Mouse (Mus musculus) frontal cortex, adult 2 months (tissue): ENCODE results near the gene Taf1d. TPM values are rescaled to one million over a fixed set of nuclear protein-coding genes. Genes with fewer than 3 reads are reported as not detected.
"Not testable (repeated sequence)": the region's sequence is repeated elsewhere in the genome, so short reads cannot be mapped to it uniquely, and the experiment has no call there.

Experiments used
- DNase-seq, 2 experiments: peaks; one replicate each; pipeline ENCODE4 v3.0.0; 2022; ENCODE audit warnings: low spot score in 1 of 2; ENCODE audit errors: extremely low spot score in 1 of 2
- polyA plus RNA-seq: library from polyadenylated mRNA; depleted of rRNA; stranded (reverse); fragments of >200 nt; gene quantifications from 2 replicates; pipeline ENCODE4 v1.2.3, GENCODE M21; 2012

The Taf1d gene
- polyA plus RNA-seq, 1 experiment = 38.9 TPM

- DNase-seq = no peak
Observed at GRCm38 (mm10) chr9:15307257-15307656, 1.2 kb downstream of the Taf1d start.

DNA sequence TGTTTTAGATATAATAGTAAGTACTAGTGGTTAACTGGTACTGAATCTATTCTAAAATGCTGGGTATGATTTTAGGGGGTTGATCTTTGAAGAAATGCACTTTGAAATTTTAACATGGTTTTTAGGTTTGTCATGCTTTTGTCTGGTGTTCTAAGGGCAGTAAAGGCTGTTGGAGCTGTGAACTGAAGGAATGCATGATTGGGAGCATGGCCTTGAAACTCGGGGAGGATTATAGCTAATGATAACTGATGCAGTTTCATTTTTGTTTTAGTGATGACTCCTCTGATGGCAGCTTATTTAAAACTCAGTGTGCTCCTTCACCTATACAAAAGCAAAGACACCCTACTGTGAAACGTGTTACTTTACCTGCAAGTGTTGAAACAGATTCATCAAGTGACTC is 2.2 kb downstream of the Taf1d start:
- no peak for DNase-seq

DNA sequence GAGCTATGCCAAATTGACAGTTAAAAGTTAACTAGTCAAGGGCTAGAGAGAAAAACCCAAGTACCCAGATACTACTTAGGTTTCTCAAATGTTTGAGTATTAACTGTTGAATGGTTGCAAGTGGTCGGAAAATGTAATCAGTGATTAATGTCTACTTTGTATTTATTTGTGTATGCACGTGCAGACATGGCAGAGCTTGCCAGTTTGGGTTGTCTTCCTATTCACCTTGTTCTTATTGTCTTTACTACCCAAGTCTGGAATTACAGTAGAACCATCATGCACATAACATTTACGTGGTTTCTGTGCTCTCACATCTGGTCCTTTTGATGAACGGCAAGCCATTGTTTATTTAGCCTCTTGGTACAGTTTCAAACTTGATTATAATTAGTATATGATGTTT is 3.4 kb downstream of the Taf1d start:
- DNase-seq = no peak

- DNase-seq = no peak
Observed at GRCm38 (mm10) chr9:15310179-15310578, 4.2 kb downstream of the Taf1d start.

DNA sequence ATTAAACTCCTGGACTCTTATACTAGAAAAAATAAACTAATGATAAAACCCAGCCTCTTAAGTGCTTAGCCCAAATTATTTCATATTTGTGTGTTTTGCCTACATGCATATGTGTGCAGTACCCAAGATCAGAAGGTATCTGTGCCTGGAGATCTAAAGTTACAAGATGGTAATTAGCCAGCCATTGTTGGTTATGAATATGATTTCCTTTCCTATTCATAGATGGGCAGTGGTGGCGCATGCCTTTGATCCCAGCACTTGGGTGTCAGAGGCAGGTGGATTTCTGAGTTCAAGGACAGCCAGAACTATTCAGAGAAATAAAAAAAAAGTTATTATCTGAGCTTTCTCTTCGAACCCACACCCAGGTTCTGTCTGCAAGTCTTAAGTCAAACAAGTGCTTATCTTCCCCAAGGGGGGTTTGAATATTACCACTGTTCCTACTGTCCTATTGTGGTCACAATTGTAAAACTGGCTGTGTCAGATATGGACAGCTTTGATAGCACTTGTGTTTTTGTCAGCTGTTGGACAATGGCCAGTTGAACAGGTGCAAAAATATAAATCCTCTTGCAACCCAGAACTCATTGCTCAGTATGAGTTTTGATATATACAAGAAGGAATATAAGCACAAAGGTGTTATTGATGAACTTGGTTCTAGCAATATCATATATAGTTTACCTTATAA is 6.2 kb downstream of the Taf1d start:
- DNase-seq = no peak

GRCm38 (mm10) chr9:15313633-15314032 is 7.6 kb downstream of the Taf1d start:
- DNase-seq = no peak

GRCm38 (mm10) chr9:15314619-15315018 is 8.6 kb downstream of the Taf1d start:
- no peak for DNase-seq

- not testable (repeated sequence) for DNase-seq
Observed at GRCm38 (mm10) chr9:15316296-15316695, 10.3 kb downstream of the Taf1d start.

GRCm38 (mm10) chr9:15317223-15318169 is 11.5 kb downstream of the Taf1d start:
- DNase-seq = no peak

GRCm38 (mm10) chr9:15318170-15318742 is 12.2 kb downstream of the Taf1d start:
- no peak for DNase-seq

DNA sequence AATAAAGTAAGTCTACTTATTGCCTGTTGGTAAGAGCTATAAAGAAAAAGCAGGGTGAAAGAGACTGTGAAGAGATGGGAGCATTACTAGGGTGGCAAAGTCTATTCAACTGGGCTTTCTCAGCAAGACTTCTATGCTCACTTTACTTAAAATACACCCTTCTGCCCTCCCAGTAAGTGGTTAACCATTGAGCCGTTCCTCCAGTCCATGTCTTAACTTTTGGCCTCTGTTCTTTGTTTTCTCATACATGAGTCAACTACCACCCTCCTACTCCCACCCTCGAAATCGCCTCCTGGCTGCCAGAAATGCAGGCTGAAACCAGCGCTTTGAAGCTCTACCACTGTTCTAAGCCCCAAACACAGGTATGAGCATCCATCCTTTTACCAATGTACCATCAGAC is 31.8 kb downstream of the Taf1d start:
- DNase-seq = no peak

DNA sequence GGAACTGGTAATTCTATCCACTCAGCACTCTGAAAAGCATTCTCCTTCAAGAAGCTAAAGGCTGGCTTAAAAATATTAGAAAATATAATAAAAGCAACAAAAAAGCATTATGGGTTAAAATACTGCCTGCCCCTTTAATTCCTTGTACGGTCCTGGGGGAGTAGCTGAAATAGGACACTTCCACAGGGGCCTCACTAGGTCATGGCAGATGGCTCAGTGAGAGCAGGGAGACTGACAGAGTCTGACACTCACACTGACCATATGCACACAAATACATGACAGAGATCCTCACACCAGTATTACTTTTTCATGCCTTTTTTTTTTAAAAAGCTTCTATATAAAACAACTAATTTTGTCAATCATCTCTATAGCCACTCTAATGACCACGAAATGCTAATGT is 43.9 kb downstream of the Taf1d start:
- no peak for DNase-seq

GRCm38 (mm10) chr9:15356916-15357483 is 51.0 kb downstream of the Taf1d start:
- no peak for DNase-seq

DNA sequence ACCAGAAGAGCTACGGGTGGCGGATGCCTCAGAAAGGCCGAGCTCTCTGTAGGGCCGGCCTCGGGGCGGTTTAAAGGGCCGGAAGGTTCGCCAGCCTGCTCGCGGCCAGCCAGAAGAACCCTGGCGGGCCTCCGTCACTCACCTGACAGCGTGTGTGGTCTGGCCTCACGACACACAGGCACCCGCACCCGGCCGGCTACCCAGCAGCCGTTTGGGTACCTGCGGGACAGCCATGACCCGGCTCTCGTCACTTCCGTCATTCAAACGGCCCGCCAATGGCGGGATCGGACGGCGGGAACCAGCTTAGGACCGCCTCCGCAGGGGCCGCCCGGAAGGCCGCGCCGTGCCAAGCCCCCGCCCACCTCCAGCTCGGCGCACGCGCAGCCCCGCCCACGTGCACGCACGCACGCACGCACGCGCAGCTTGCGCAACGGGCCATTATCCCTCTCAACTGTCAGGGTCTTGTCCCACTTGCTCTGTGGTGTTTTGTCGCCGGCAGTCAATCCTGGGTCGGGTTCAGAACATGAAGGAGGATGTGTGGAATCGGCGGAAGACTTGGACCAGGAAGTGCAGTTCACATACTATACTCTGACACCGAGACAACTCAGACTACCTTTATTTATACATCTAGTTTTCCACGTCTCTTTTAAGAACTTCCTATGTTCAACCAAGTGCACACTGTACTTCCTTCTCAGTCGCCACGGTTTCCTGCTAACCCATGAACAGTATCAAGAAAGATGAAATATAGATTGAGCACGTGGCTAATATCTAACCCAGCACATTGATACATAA is 51.7 kb downstream of the Taf1d start, which contains the start of gene Cep295:
TSS of gene Cep295 (minus strand) at position 305 of the 792 bp plus-strand sequence.
- peak; percentile 90 to 97 for DNase-seq

GRCm38 (mm10) chr9:15364843-15365242 is 58.8 kb downstream of the Taf1d start:
- no peak for DNase-seq

DNA sequence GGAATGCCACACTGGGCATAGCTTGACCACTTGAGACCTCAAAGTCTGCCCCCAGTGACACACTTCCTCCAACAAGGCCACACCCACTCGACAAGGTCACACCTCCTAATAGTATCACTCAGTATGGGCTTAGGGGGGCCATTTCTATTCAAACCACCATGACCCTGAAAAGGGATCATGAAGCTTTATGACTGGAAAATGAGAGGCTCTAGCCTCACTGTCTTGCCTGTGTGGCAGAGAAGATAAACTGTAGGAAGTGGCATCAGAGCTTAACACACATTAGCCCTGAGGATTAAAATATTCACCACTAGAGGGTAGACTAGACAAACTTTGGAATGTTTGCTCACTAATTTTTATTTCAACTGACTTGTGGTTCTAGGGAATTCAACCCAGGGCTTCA is 59.8 kb downstream of the Taf1d start:
- DNase-seq = peak in 1 of 2 experiments; percentile 61

DNA sequence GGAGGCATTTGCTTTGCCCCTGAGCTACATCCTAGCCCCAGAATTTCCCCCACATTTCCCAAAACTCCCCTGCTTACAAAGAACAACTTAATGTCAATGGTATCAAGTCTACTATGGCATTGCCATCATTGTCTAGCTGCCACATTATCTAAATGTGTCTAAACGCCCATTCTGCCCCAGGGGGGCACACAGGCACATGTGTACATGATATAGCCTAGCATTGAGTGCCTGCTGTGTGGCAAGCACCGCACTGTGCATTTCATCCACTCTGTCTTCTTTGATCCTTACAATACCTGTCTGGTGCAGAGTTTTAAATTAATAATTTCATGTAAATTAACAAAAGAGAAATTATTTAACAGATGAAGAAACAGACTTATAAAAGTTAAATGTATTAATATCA is 60.2 kb downstream of the Taf1d start:
- no peak for DNase-seq
